21 mouse cellular contexts compared by ENCODE assay signal in genomic region chr5:67544028-67544589, GRCm38 (mm10).
DNase-seq lines count a peak whose midpoint lies in the region; ATAC-seq lines count a peak whose summit lies in the region.
"Had no signal": no experiment of that assay in that cellular context is flagged by ENCODE, and none has a peak within 500 bp of the region (broad histone marks: within the 10 kb centered on the region; RNA-seq: fewer than 3 reads in every experiment).

No protein-coding gene starts in this region.

- no peak overlapping the region for H3K4me3 ChIP-seq in heart, embryonic 10.5 days
- H3K4me3 ChIP-seq in neural tube, embryonic 11.5 days (ENCODE audit: low read depth, low read length): no peak overlapping the region
- H3K4me3 ChIP-seq in limb, embryonic 11.5 days (ENCODE audit: low read depth, low read length): no peak overlapping the region
- H3K4me3 ChIP-seq: embryonic facial prominence, embryonic 12.5 days; forebrain, embryonic 15.5 days; hindbrain, embryonic 13.5 days had no signal

- no peaks in the 10 kb centered on the region for H3K9me3 ChIP-seq in heart, embryonic 10.5 days
- no peaks in the 10 kb centered on the region for H3K9me3 ChIP-seq in neural tube, embryonic 11.5 days (ENCODE audit: control insufficient read depth, low read length)
- H3K9me3 ChIP-seq in limb, embryonic 11.5 days (ENCODE audit: control insufficient read depth, low read length): no peaks in the 10 kb centered on the region
- H3K9me3 ChIP-seq: embryonic facial prominence, embryonic 12.5 days; forebrain, embryonic 15.5 days; G1E; hindbrain, embryonic 13.5 days had no signal

- no peaks in the 10 kb centered on the region for H3K27me3 ChIP-seq in heart, embryonic 10.5 days (ENCODE audit: insufficient read depth, poor library complexity, severe bottlenecking)
- H3K27me3 ChIP-seq in neural tube, embryonic 11.5 days (ENCODE audit: control insufficient read depth, insufficient read depth, low read length): no peaks in the 10 kb centered on the region
- no peaks in the 10 kb centered on the region for H3K27me3 ChIP-seq in limb, embryonic 11.5 days (ENCODE audit: control insufficient read depth, insufficient read depth, low read length)
- H3K27me3 ChIP-seq: embryonic facial prominence, embryonic 12.5 days; forebrain, embryonic 15.5 days; hindbrain, embryonic 13.5 days had no signal

- WGBS in heart, embryonic 10.5 days: 69% methylated on average over 9 of the region's 9 CpGs
- 48% methylated on average over 9 of the region's 9 CpGs for WGBS in neural tube, embryonic 11.5 days
- WGBS in limb, embryonic 11.5 days: 13% methylated on average over 9 of the region's 9 CpGs

- no peak overlapping the region for H3K4me2 ChIP-seq in neural tube, embryonic 11.5 days (ENCODE audit: low read depth)
- no peak overlapping the region for H3K4me2 ChIP-seq in limb, embryonic 11.5 days (ENCODE audit: low read depth, severe bottlenecking)
- H3K4me2 ChIP-seq: embryonic facial prominence, embryonic 12.5 days; forebrain, embryonic 15.5 days; hindbrain, embryonic 13.5 days had no signal

- H3K36me3 ChIP-seq in heart, embryonic 10.5 days: no peaks in the 10 kb centered on the region
- H3K36me3 ChIP-seq in neural tube, embryonic 11.5 days (ENCODE audit: control insufficient read depth, insufficient read depth, low read length): no peaks in the 10 kb centered on the region
- no peaks in the 10 kb centered on the region for H3K36me3 ChIP-seq in limb, embryonic 11.5 days (ENCODE audit: control insufficient read depth, insufficient read depth, low read length)
- H3K36me3 ChIP-seq: embryonic facial prominence, embryonic 12.5 days; forebrain, embryonic 15.5 days; G1E; hindbrain, embryonic 13.5 days had no signal

- peak; percentile 65 for DNase-seq in heart, adult 11 months
- DNase-seq in heart, embryonic 10.5 days (ENCODE audit: low spot score): no peak
- peak; percentile 13 for DNase-seq in neural tube, embryonic 11.5 days (ENCODE audit: low spot score)
- no peak for DNase-seq in neural tube, embryonic 10.5 days (ENCODE audit: extremely low spot score, low spot score)
- peak; percentile 40 for DNase-seq in limb, embryonic 11.5 days (ENCODE audit: low spot score)
- DNase-seq in frontal cortex, postnatal 36 days (ENCODE audit: low spot score in 2 of 2): no peak
- no peak for DNase-seq in layer of hippocampus, adult 9-10 months (ENCODE audit: low spot score)
- DNase-seq: adrenal gland, adult 8-10 months; adrenal gland, postnatal 36 days; B cell, adult 2 months; cerebellum, adult 8-10 months; cerebellum, postnatal 25 days; gastrocnemius, postnatal 14 days; heart, postnatal 10 days; heart, postnatal 4 days had no signal

- no peak overlapping the region for H3K27ac ChIP-seq in heart, embryonic 10.5 days
- no peak overlapping the region for H3K27ac ChIP-seq in neural tube, embryonic 11.5 days (ENCODE audit: low read depth, low read length)
- no peak overlapping the region for H3K27ac ChIP-seq in limb, embryonic 11.5 days (replicated peaks; ENCODE audit: low read depth, low read length)
- H3K27ac ChIP-seq: embryonic facial prominence, embryonic 12.5 days; forebrain, embryonic 15.5 days; hindbrain, embryonic 13.5 days; hindbrain, postnatal 0 days had no signal

- no peaks in the 10 kb centered on the region for H3K4me1 ChIP-seq in heart, embryonic 10.5 days
- no peaks in the 10 kb centered on the region for H3K4me1 ChIP-seq in neural tube, embryonic 11.5 days (ENCODE audit: control insufficient read depth, insufficient read depth, low read length)
- H3K4me1 ChIP-seq in limb, embryonic 11.5 days (ENCODE audit: control insufficient read depth, insufficient read depth, low read length): peaks cover 8% of the 10 kb centered on the region; the same call in 1 of the 2 replicates
- H3K4me1 ChIP-seq: embryonic facial prominence, embryonic 12.5 days; forebrain, embryonic 15.5 days; hindbrain, embryonic 13.5 days had no signal

- H3K9ac ChIP-seq in neural tube, embryonic 11.5 days (ENCODE audit: low read length): no peak overlapping the region
- H3K9ac ChIP-seq in limb, embryonic 11.5 days (ENCODE audit: low read length): no peak overlapping the region
- H3K9ac ChIP-seq: embryonic facial prominence, embryonic 12.5 days; forebrain, embryonic 15.5 days; hindbrain, embryonic 13.5 days had no signal

- ATAC-seq in neural tube, embryonic 11.5 days (ENCODE audit: insufficient read depth, low FRiP score, low TSS enrichment): no peak
- ATAC-seq in limb, embryonic 11.5 days (ENCODE audit: insufficient number of reproducible peaks, low FRiP score, low TSS enrichment, low read depth): no peak
- ATAC-seq: CD4-positive, CD25-positive, alpha-beta regulatory T cell, adult 4 months; forebrain, embryonic 15.5 days; hindbrain, postnatal 0 days had no signal

Comparison
In these comparisons a context has a peak if more than half of its experiments do, and no peak if none do; other contexts are left out.
1. DNase-seq: peak in heart, adult 11 months (single experiment), neural tube, embryonic 11.5 days (single experiment) and limb, embryonic 11.5 days (single experiment); none in heart, embryonic 10.5 days (single experiment), neural tube, embryonic 10.5 days (single experiment), frontal cortex, postnatal 36 days (0 of 2) and layer of hippocampus, adult 9-10 months (single experiment).